Mouse (Mus musculus) heart, embryonic 16.5 days (tissue): ENCODE results near the gene Ucn2. TPM values are rescaled to one million over a fixed set of nuclear protein-coding genes. Genes with fewer than 3 reads are reported as not detected.

Source experiments
- ATAC-seq: fragments of 200-750 bp; cut with Nextera tagmentation; replicated peaks from 2 replicates; pipeline ENCODE4 v1.8.0; 2017; ENCODE audit warnings: moderate number of reproducible peaks; ENCODE audit not compliant: insufficient read depth, low FRiP score; ENCODE audit errors: extremely low read depth
- H3K27ac ChIP-seq: fragments of 300-500 bp; sonication (generic); 2 replicates; pipeline ENCODE4 v1.5.1; 2014; ENCODE audit warnings: mild to moderate bottlenecking, low read length, control low read depth, moderate library complexity
- H3K27me3 ChIP-seq: fragments of 300-500 bp; sonication (generic); 2 replicates; pipeline ENCODE4 v1.6.1; 2014; ENCODE audit warnings: low read length, mixed read lengths; ENCODE audit not compliant: control insufficient read depth, insufficient read depth
- H3K36me3 ChIP-seq: fragments of 300-500 bp; sonication (generic); 2 replicates; pipeline ENCODE4 v1.6.1; 2014; ENCODE audit not compliant: control insufficient read depth, insufficient read depth
- H3K4me1 ChIP-seq: fragments of 300-500 bp; sonication (generic); 2 replicates; pipeline ENCODE4 v1.6.1; 2014; ENCODE audit warnings: low read length, mixed read lengths; ENCODE audit not compliant: control insufficient read depth, insufficient read depth
- H3K4me2 ChIP-seq: fragments of 300-500 bp; sonication (generic); 2 replicates; pipeline ENCODE4 v1.6.1; 2014; ENCODE audit warnings: low read depth, mild to moderate bottlenecking, control low read depth, low read length
- H3K4me3 ChIP-seq: fragments of 300-500 bp; sonication (generic); 2 replicates; pipeline ENCODE4 v1.5.1; 2014; ENCODE audit warnings: mild to moderate bottlenecking, control low read depth, low read length
- H3K9ac ChIP-seq: fragments of 300-500 bp; sonication (generic); 2 replicates; pipeline ENCODE4 v1.6.1; 2014; ENCODE audit warnings: low read length, control low read depth
- H3K9me3 ChIP-seq: fragments of 300-500 bp; sonication (generic); replicated peaks from 2 replicates; pipeline ENCODE4 v1.6.1; 2016; ENCODE audit warnings: low read length; ENCODE audit not compliant: control insufficient read depth
- WGBS: fragments of 180-500 bp; shearing (Covaris S2); extraction: QIAGEN DNeasy Blood & Tissue Kit; methylation state at CpG from one replicate; pipeline ENCODE4 v1.1.7; 2014; 5-methylcytosine and 5-hydroxymethylcytosine counted together
- polyA plus RNA-seq: library from polyadenylated mRNA; unstranded; fragments of >200 nt; fragmentation: Nextera tagmentation; extraction: Ambion mirVana; gene quantifications from 2 replicates; pipeline ENCODE4 v1.2.1, GENCODE M21; 2015

Gene Ucn2
- polyA plus RNA-seq, 1 experiment from 2014 or later: not detected

DNA sequence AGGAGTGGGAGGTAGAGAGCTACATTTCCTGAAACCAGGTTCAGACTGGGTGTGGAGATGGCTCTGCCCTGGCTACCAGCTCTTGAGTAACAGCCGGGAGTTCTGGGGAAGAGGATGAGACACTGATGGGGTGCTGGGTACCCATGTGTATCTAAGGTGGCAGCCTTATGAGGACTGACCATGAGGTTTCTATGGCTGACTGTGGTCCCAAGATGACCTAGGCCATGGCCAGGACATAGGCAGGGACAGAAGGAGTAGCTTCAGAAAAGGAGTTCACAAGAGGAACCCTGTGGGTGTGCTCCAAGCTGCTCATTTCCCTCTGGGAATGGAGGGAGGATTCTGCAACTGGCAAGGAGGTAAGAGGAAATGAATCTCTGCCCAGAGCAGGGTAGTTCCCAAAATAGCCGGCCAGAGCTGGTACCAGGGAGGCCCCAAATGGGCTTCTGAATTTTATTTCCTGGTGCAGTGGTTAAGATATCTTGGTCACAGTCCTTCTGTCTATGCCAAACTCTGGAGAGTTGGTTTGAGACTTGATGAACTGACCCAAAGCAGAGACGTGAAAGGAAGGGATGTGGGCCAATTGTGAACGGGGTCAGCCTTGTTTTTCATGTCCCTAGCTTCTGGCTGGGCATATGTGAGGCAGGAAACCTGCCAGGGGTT, 4.1 kb downstream of the Ucn2 start:
- WGBS: 49% methylated on average over 4 of the region's 4 CpGs
- Histone ChIP-seq H3K4me3 (no peak overlapping the region), H3K4me2 (no peak overlapping the region), H3K9me3 (no peaks in the 10 kb centered on the region), H3K36me3 (no peaks in the 10 kb centered on the region), H3K27ac (peak overlapping the region; percentile 75), H3K9ac (peak overlapping the region; percentile 33; the same call in 1 of the 2 replicates), H3K27me3 (no peaks in the 10 kb centered on the region), H3K4me1 (peaks cover 41% of the 10 kb centered on the region)
- ATAC-seq: no peak

- 78% methylated on average over 7 of the region's 7 CpGs for WGBS
- Histone ChIP-seq H3K4me3 (no peak overlapping the region), H3K4me2 (no peak overlapping the region), H3K9ac (no peak overlapping the region), H3K4me1 (peaks cover 41% of the 10 kb centered on the region), H3K9me3 (no peaks in the 10 kb centered on the region), H3K27me3 (no peaks in the 10 kb centered on the region), H3K27ac (peak overlapping the region; percentile 75), H3K36me3 (no peaks in the 10 kb centered on the region)
- no peak for ATAC-seq
Observed at GRCm38 (mm10) chr9:108990462-108990820, 4.6 kb downstream of the Ucn2 start.

- H3K36me3 ChIP-seq: no peaks in the 10 kb centered on the region
- ATAC-seq: peak; percentile 94
- no peaks in the 10 kb centered on the region for H3K27me3 ChIP-seq
- H3K4me2 ChIP-seq: peak within 1 kb of the TSS; percentile 94
- peak within 1 kb of the TSS; percentile 73 for H3K9ac ChIP-seq
- no peaks in the 10 kb centered on the region for H3K9me3 ChIP-seq
- peak within 1 kb of the TSS; percentile 86 for H3K27ac ChIP-seq
- peak within 1 kb of the TSS; percentile 66 for H3K4me3 ChIP-seq
- 2% methylated on average over 31 of the region's 31 CpGs for WGBS
- H3K4me1 ChIP-seq: peaks cover 41% of the 10 kb centered on the region
Observed at GRCm38 (mm10) chr9:108991428-108992084, 5.7 kb downstream of the Ucn2 start, which contains the start of gene Pfkfb4. TSS of gene Pfkfb4 (plus strand) at chr9:108991778.

DNA sequence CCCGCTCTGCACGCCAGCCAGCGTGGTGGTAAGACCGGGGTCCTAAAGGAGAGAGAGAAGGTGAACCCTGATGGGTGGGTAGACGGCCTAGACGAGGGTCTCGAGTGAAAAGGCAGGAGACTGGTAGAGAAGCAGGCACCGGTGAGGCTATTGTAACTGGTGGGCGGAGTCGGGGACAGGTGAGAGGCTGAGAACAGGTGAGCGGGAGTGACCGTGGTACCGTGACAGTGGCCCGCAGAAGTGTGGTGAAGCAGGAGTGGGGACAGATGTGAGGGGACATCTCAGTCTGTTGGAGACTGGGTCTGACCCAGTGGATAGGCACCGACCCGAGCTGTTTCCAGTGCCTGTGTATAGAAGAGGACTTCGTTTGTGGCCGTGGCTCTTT, 6.3 kb downstream of the Ucn2 start:
- WGBS: 9% methylated on average over 18 of the region's 18 CpGs
- Histone ChIP-seq H3K9ac (peak overlapping the region; percentile 73), H3K36me3 (no peaks in the 10 kb centered on the region), H3K4me1 (peaks cover 41% of the 10 kb centered on the region), H3K4me3 (peak overlapping the region; percentile 66), H3K27ac (0 out of 2 replicates have a peak overlapping the region, but pooled peaks have one; percentile 22), H3K27me3 (no peaks in the 10 kb centered on the region), H3K9me3 (no peaks in the 10 kb centered on the region), H3K4me2 (peak overlapping the region; percentile 94)
- no peak for ATAC-seq

DNA sequence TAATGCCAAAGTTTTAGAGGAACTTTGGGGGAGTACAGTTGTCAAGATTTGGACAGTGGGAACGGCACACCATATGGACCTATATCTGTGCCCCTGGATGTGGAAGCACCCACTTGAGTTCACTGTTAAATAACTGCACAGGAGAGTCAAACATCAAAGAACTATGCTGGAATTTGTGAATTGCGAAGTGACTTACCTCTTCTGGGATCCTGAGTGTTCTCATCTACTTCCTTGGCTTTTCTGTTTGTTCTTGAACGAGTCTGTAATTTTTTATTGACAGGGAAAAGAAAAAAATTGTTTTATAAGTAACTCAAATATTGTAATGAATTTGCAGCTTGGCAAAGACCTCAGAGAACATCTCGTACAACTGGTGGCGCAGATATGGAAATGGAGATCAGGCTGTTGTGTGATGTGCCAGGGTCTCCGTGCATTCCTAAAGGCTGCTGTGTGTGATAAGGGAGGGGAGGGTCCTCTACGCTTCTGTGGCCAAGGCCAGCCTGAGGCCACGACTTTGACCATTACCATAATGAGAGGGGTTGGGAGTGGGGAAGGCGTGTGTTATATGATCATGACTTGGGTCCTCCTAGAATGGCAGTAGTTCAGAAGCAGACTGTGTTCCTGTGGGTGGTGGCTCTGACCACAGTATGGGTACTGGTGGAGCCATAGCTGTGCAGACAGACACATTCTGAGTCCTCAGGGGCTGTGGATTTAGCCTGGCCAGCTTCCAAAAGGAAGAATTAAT, 7.0 kb downstream of the Ucn2 start:
- no peak for ATAC-seq
- H3K9ac ChIP-seq: no peak overlapping the region
- H3K4me2 ChIP-seq: no peak overlapping the region
- H3K27ac ChIP-seq: no peak overlapping the region
- H3K27me3 ChIP-seq: no peaks in the 10 kb centered on the region
- H3K4me1 ChIP-seq: peaks cover 38% of the 10 kb centered on the region
- WGBS: 59% methylated on average over 9 of the region's 9 CpGs
- H3K4me3 ChIP-seq: no peak overlapping the region; the same call in 1 of the 2 replicates
- no peaks in the 10 kb centered on the region for H3K9me3 ChIP-seq
- no peaks in the 10 kb centered on the region for H3K36me3 ChIP-seq

DNA sequence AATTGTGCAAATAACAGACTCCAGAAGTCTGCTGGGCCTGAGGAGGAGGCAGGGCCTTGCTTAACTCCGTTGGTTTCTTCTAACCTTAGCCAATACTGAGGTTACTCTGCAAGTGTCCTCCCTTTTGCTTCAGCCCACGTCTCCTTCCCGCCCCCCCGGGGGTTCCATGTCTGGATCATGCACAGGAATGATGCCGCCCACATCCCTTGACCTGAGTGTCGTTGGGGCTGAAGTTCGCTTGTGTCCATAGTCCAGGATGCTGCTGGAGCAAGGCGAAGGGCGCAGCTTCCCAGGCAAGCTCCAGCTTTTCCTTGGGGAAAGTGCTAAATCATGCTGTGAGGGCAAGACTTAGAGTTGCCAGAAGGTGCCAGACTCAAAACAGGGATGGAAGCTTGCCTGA, 10.6 kb downstream of the Ucn2 start:
- Histone ChIP-seq H3K4me2 (no peak overlapping the region), H3K27me3 (no peaks in the 10 kb centered on the region), H3K4me3 (no peak overlapping the region), H3K9ac (no peak overlapping the region), H3K9me3 (no peaks in the 10 kb centered on the region), H3K27ac (no peak overlapping the region), H3K4me1 (peaks cover 5% of the 10 kb centered on the region; the same call in 1 of the 2 replicates), H3K36me3 (no peaks in the 10 kb centered on the region)
- 68% methylated on average over 9 of the region's 9 CpGs for WGBS
- ATAC-seq: no peak

GRCm38 (mm10) chr9:108998287-108999166, 12.7 kb downstream of the Ucn2 start:
- ATAC-seq: no peak

DNA sequence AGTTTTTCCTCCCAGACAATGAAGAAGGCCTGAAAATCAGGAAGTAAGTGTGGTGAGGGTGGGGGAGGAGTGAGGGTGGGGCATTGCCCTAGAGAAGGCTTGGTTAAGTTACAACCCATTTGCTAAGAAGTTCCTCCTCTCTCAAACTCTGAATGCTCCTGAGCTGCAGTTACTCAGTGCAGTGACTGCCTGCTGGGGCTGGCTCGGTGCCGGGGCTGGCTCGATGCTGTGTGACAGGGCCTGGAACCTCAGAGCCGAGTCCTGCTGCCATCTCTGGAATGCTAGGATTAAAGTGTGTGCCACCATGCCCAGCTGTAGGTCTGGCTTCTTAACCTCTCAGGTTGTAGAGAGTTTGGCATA, 13.3 kb downstream of the Ucn2 start:
- no peak overlapping the region for H3K4me2 ChIP-seq
- H3K27ac ChIP-seq: no peak overlapping the region
- H3K4me3 ChIP-seq: no peak overlapping the region
- no peak overlapping the region for H3K9ac ChIP-seq
- H3K4me1 ChIP-seq: no peaks in the 10 kb centered on the region
- H3K36me3 ChIP-seq: no peaks in the 10 kb centered on the region
- H3K27me3 ChIP-seq: no peaks in the 10 kb centered on the region
- no peak for ATAC-seq
- no peaks in the 10 kb centered on the region for H3K9me3 ChIP-seq
- 55% methylated on average over 4 of the region's 4 CpGs for WGBS

More at GRCm38 (mm10) chr9:108998287-108999166, 12.7 kb downstream of the Ucn2 start:
- H3K27me3 ChIP-seq: no peaks in the 10 kb centered on the region
- H3K9ac ChIP-seq: no peak overlapping the region
- H3K4me2 ChIP-seq: no peak overlapping the region
- no peaks in the 10 kb centered on the region for H3K4me1 ChIP-seq
- no peak overlapping the region for H3K4me3 ChIP-seq
- H3K36me3 ChIP-seq: no peaks in the 10 kb centered on the region
- H3K9me3 ChIP-seq: no peaks in the 10 kb centered on the region
- H3K27ac ChIP-seq: no peak overlapping the region
- WGBS: 76% methylated on average over 19 of the region's 19 CpGs
